Mouse (Mus musculus): ENCODE measurements at regions not wholly inside any gene's neighbourhood (a gene's known extent, or its start where the extent isn't known, plus 50 kb on each side); places are given as distances from the start of the nearest gene placed in this dataset.

GRCm38 (mm10) chr13:39362536-39362935, 401.9 kb upstream of the Slc35b3 start:
- no peak for DNase-seq (ENCODE audit: low spot score in 2 of 2)

GRCm38 (mm10) chr13:39351606-39352005, 390.9 kb upstream of the Slc35b3 start:
- DNase-seq (ENCODE audit: low spot score in 2 of 2): no peak

- peak; percentile 48 to 68 for DNase-seq (ENCODE audit: low spot score in 2 of 2)
Observed at GRCm38 (mm10) chr13:39350668-39351067, 390.0 kb upstream of the Slc35b3 start.

- no peak for DNase-seq (ENCODE audit: low spot score in 2 of 2)
Observed at GRCm38 (mm10) chr13:39347761-39348160, 387.1 kb upstream of the Slc35b3 start.

- no peak for DNase-seq (ENCODE audit: low spot score in 2 of 2)
Observed at GRCm38 (mm10) chr13:39334874-39335273, 374.2 kb upstream of the Slc35b3 start.

- DNase-seq (ENCODE audit: low spot score in 2 of 2): no peak
Observed at GRCm38 (mm10) chr13:39329794-39330193, 369.1 kb upstream of the Slc35b3 start.

- DNase-seq (ENCODE audit: low spot score in 2 of 2): no peak
Observed at GRCm38 (mm10) chr13:39326176-39326575, 365.5 kb upstream of the Slc35b3 start.

GRCm38 (mm10) chr13:39321111-39321510, 360.4 kb upstream of the Slc35b3 start:
- DNase-seq (ENCODE audit: low spot score in 2 of 2): no peak

GRCm38 (mm10) chr13:39309758-39310157, 349.1 kb upstream of the Slc35b3 start:
- no peak for DNase-seq (ENCODE audit: low spot score in 2 of 2)

GRCm38 (mm10) chr13:39307845-39308244, 347.2 kb upstream of the Slc35b3 start:
- DNase-seq (ENCODE audit: low spot score in 2 of 2): no peak

- DNase-seq (ENCODE audit: low spot score in 2 of 2): no peak
Observed at GRCm38 (mm10) chr13:39306851-39307250, 346.2 kb upstream of the Slc35b3 start.

GRCm38 (mm10) chr13:39297129-39297528, 336.5 kb upstream of the Slc35b3 start:
- DNase-seq (ENCODE audit: low spot score in 2 of 2): no peak

GRCm38 (mm10) chr13:39290216-39290960, 329.7 kb upstream of the Slc35b3 start:
- no peak for DNase-seq (ENCODE audit: low spot score in 2 of 2)

GRCm38 (mm10) chr13:39282272-39282671, 321.6 kb upstream of the Slc35b3 start:
- no peak for DNase-seq (ENCODE audit: low spot score in 2 of 2)

- no peak for DNase-seq (ENCODE audit: low spot score in 2 of 2)
Observed at GRCm38 (mm10) chr13:39278101-39278500, 317.4 kb upstream of the Slc35b3 start.

GRCm38 (mm10) chr13:39266024-39266423, 305.3 kb upstream of the Slc35b3 start:
- DNase-seq (ENCODE audit: low spot score in 2 of 2): no peak

GRCm38 (mm10) chr13:39256708-39257107, 296.0 kb upstream of the Slc35b3 start:
- no peak for DNase-seq (ENCODE audit: low spot score in 2 of 2)

GRCm38 (mm10) chr13:39255338-39255737, 294.7 kb upstream of the Slc35b3 start:
- no peak for DNase-seq (ENCODE audit: low spot score in 2 of 2)

- no peak for DNase-seq (ENCODE audit: low spot score in 2 of 2)
Observed at GRCm38 (mm10) chr13:39252591-39252990, 291.9 kb upstream of the Slc35b3 start.

GRCm38 (mm10) chr13:39250096-39250495, 289.4 kb upstream of the Slc35b3 start:
- DNase-seq (ENCODE audit: low spot score in 2 of 2): no peak

GRCm38 (mm10) chr13:39226829-39227228, 266.2 kb upstream of the Slc35b3 start:
- no peak for DNase-seq (ENCODE audit: low spot score in 2 of 2)

- no peak for DNase-seq (ENCODE audit: low spot score in 2 of 2)
Observed at GRCm38 (mm10) chr13:39225651-39226050, 265.0 kb upstream of the Slc35b3 start.

- no peak for DNase-seq (ENCODE audit: low spot score in 2 of 2)
Observed at GRCm38 (mm10) chr13:39211076-39211475, 250.4 kb upstream of the Slc35b3 start.
